Mouse (Mus musculus) gastrocnemius, postnatal 10 days (tissue): Measurements from ENCODE around the gene Kdsr. TPM values are rescaled to one million over a fixed set of nuclear protein-coding genes. Genes with fewer than 3 reads are reported as not detected.
"Not testable (repeated sequence)": the region's sequence is repeated elsewhere in the genome, so short reads cannot be mapped to it uniquely, and the experiment has no call there.

Experiments used
- DNase-seq: peaks from one replicate; pipeline ENCODE4 v3.0.0; 2021; ENCODE audit warnings: mixed read lengths
- total RNA-seq, 2 experiments: library from RNA; stranded (reverse); gene quantifications; 2 replicates each; pipeline ENCODE4 v1.2.3; 2021

Kdsr gene
- total RNA-seq, 2 experiments from 2014 or later: 5.3 to 7.0 TPM

GRCm38 (mm10) chr1:106739810-106740209 lies 19.7 kb downstream of the Kdsr start:
- DNase-seq: no peak

- no peak for DNase-seq
Measured at GRCm38 (mm10) chr1:106738092-106738491, 21.4 kb downstream of the Kdsr start.

- DNase-seq: no peak
Measured at GRCm38 (mm10) chr1:106736211-106736610, 23.3 kb downstream of the Kdsr start.

DNA sequence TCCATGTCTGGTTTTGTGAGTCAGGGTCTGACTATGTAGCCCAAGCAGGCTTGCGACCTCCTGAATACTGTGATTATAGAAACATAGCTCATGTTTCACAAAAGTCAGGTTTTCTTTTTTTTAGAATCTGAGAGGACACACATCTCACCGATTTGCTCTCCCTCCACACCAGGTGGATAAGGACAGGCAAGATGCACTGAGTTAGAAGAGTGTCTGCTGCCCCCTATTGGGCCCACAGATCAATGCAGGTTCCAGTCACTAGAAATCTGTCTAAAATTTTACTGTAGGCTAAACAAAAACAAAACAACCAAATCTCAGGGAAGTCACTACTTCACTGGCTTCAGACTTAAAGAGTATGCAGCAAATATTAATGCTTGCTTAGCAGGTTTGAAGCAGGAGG lies 23.9 kb downstream of the Kdsr start:
- peak; percentile 18 for DNase-seq

- DNase-seq: no peak
Measured at GRCm38 (mm10) chr1:106722061-106722460, 37.5 kb downstream of the Kdsr start.

- not testable (repeated sequence) for DNase-seq
Measured at GRCm38 (mm10) chr1:106717736-106718135, 41.8 kb downstream of the Kdsr start.

GRCm38 (mm10) chr1:106717071-106717601 lies 42.4 kb downstream of the Kdsr start:
- DNase-seq: peak; percentile 80

DNA sequence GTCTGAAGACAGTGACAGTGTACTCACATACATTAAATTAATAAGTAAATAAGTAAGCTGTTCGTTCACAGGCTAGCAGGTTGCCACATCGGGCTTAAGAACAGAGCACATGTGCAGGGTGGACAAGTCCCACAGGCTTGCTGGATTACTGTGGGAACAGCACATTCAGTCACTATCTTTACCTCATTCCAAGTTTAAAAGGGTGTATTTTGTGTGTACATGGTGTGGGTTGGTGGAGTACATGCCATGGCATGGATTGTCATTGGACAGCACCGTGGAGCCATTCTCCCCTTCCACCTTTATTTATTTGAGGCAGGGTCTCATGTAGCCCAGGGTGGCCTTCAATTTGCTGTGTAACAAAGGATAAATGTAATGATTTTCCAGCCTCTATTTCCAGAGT lies 43.4 kb downstream of the Kdsr start:
- no peak for DNase-seq

- DNase-seq: no peak
Measured at GRCm38 (mm10) chr1:106715111-106716083, 44.1 kb downstream of the Kdsr start.

DNA sequence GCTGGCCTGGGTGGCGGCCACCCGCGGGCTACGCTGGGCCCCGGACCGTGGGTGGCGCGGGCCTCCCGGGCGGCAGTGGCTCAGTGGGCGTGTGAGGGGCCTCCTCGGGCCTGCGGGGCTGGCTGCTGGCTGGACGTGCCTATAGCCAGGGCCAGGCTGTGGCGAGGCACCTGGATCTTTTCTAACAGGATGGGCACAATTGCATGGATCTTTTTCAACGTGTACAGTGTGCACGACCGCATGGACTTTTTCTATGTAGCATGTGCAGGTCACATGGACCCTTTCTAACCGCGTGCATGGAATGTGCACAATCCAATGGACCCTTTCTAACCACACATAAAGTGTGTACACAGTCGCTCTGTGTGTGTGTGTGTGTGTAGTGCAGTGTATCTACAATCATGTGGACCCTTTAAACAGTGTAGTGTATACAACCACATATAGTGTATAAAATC lies 45.0 kb downstream of the Kdsr start:
- no peak for DNase-seq

- DNase-seq: peak; percentile 70
Measured at GRCm38 (mm10) chr1:106713621-106714529, 45.7 kb downstream of the Kdsr start, which contains the start of gene Bcl2. Bcl2 (minus strand) TSS chr1:106714274.

DNA sequence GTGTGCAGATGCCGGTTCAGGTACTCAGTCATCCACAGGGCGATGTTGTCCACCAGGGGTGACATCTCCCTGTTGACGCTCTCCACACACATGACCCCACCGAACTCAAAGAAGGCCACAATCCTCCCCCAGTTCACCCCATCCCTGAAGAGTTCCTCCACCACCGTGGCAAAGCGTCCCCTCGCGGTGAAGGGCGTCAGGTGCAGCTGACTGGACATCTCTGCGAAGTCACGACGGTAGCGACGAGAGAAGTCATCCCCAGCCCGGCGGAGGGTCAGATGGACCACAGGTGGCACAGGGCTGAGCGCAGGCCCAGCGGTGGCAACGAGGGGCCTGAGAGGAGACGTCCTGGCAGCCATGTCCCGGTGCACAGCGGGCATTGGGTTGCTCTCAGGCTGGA lies 47.2 kb downstream of the Kdsr start:
- DNase-seq: peak; percentile 65

- no peak for DNase-seq
Measured at GRCm38 (mm10) chr1:106711356-106712125, 48.0 kb downstream of the Kdsr start.

DNA sequence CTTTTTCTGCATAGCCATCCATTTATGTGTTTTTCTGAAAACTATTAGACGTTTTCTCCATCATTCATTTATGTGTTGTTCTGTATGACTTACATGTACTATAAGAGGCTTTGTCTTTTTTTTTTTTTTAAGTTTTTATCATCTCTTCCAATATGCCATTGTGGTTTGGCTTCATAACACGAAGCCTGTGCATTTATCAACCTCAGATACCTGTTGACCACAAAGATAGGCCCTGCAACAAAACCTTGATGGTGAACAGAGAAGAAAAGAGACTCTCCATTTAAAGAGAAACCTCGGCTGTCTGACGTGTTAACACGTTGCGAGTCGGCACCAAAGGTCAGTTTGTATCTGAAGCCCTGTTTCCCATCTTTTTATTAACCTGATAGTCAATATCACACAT lies 49.3 kb downstream of the Kdsr start:
- no peak for DNase-seq

DNA sequence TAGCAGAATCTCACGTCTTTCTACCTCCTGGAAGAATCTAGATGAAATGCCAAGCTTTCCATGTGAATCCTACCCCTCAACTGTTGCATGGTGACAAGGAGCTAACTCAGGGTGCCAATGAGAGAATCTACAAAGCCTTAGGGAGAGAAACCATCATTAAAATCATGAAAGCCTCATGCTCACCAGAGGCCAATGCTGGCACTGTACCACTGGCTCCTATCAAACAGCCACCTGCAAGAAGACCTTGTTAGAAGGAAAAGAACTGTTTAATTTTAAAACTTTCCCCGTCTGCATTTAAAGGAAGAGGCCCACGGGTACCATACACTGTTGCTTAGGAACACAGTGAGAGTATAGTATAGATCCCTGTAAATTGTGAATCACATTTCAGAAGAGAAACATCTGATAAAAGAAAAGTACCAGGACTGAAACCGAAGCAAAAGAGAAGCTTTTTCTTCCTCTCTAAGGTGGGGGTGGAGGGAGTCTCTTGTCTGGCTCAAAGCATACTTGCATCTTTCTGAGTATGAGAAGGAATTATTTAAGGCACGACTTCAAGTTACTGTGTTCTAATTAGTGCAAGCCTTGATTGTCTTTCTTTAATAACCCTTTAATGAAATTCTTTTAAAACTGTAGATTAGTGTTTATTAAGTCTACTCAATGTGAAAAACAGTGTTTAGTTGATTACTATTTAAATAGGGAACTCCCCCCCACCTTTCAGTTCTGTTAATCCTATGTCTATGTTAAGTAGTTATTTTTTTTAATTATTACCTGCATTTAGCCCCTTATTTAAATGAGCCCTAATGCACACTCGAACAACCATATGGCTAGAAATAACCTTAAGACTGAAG lies 52.3 kb downstream of the Kdsr start:
- DNase-seq: no peak

- no peak for DNase-seq
Measured at GRCm38 (mm10) chr1:106703183-106703582, 56.3 kb downstream of the Kdsr start.

GRCm38 (mm10) chr1:106702471-106703175 lies 56.9 kb downstream of the Kdsr start:
- no peak for DNase-seq

DNA sequence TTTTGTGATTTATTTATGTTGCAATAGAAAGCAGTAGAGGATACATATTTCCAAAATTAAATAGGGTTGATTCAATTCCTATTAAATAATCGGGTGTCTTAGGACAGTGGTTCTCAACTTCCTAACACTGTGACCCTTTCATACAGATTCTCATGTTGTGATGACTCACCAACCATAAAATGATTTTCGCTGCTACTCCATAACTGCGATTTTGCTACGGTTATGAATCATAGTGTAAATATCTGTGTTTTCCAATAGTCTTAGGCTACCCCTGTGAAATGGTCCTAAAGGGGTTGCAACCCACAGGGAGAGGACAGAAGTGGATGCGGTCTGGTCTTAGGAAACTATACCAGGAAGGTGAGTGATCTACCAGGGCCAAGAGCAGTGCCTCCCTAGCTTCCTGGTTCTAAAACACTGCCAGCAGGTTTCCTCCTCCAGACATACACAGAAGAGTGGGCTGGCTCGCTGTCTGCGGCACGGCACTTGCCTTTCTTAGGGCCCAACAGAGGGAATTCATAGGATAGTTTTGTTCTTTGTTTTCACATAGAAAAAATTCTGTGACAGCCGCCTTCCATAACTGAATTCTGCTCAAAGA lies 58.9 kb downstream of the Kdsr start:
- no peak for DNase-seq

DNA sequence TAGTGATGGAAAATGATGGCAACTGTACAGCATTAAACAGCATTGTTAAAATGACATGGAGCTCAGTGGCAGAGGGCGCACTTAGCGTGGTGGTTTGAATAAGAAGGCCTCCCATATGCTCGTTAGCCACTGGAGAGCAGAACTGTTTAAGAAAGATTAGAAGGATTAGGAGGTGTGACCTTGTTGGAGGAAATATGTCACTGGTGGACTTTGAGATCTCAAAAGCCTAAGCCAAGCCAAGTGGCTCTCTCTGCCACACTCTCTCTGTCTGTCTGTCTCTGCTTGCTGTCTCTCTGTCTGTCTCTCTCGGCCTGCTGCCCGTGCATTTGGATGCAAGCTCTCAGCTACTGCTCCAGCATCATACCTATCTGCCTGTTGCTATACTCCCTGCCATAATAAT lies 63.1 kb downstream of the Kdsr start:
- DNase-seq: no peak

DNA sequence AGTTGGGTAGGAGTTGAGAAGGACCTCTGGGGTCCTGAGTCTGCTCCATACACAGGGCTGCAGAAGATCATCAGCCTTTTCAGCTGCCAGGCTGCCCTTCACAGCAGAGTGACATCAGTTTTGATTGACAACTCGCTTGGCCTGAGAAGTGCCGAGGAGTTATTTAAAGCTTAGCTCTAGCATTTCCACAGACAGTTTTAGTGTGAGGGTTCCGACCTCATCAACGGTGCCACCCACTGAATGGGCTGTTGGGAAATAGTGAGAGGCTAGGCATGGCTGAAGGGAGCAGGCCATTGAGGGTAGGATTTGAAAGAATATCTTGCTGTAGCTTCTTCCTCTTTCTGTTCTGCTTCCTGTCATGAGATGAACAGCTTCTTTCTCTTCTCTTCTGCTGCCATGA lies 63.9 kb downstream of the Kdsr start:
- DNase-seq: no peak
